Mouse (Mus musculus): ENCODE data around the gene Car2.

Gene Car2

GRCm38 (mm10) chr3:14886102-14887098 is at the start of gene Car2:
TSS of gene Car2 (plus strand) at chr3:14886273.
- peak; percentile 58 for DNase-seq

GRCm38 (mm10) chr3:14838936-14839335 is 47.1 kb upstream of the Car2 start:
- no peak for DNase-seq

GRCm38 (mm10) chr3:14839466-14840118 is 46.5 kb upstream of the Car2 start:
- no peak for DNase-seq

- DNase-seq: no peak
Observed at GRCm38 (mm10) chr3:14848587-14849254, 37.4 kb upstream of the Car2 start.

- no peak for DNase-seq
Observed at GRCm38 (mm10) chr3:14853966-14854365, 32.1 kb upstream of the Car2 start.

- DNase-seq: no peak
Observed at GRCm38 (mm10) chr3:14854446-14854845, 31.6 kb upstream of the Car2 start.

- DNase-seq: no peak
Observed at GRCm38 (mm10) chr3:14857874-14858273, 28.2 kb upstream of the Car2 start.

GRCm38 (mm10) chr3:14860291-14860690 is 25.8 kb upstream of the Car2 start:
- DNase-seq: no peak

GRCm38 (mm10) chr3:14861165-14861564 is 24.9 kb upstream of the Car2 start:
- no peak for DNase-seq

GRCm38 (mm10) chr3:14861787-14862186 is 24.3 kb upstream of the Car2 start:
- DNase-seq: no peak

GRCm38 (mm10) chr3:14862654-14863021 is 23.4 kb upstream of the Car2 start:
- no peak for DNase-seq

GRCm38 (mm10) chr3:14863022-14863711 is 22.9 kb upstream of the Car2 start, which contains the start of gene Car3:
TSS of gene Car3 (plus strand) at chr3:14863512.
- DNase-seq: no peak

GRCm38 (mm10) chr3:14863922-14864321 is 22.2 kb upstream of the Car2 start:
- no peak for DNase-seq

GRCm38 (mm10) chr3:14865941-14866340 is 20.1 kb upstream of the Car2 start:
- DNase-seq: no peak

- DNase-seq: peak; percentile 61
Observed at GRCm38 (mm10) chr3:14869779-14870178, 16.3 kb upstream of the Car2 start.

- no peak for DNase-seq
Observed at GRCm38 (mm10) chr3:14870528-14870927, 15.5 kb upstream of the Car2 start.

GRCm38 (mm10) chr3:14871386-14871785 is 14.7 kb upstream of the Car2 start:
- DNase-seq: no peak

- DNase-seq: peak; percentile 73
Observed at GRCm38 (mm10) chr3:14874402-14875040, 11.6 kb upstream of the Car2 start.

- no peak for DNase-seq
Observed at GRCm38 (mm10) chr3:14876325-14876918, 9.7 kb upstream of the Car2 start.

GRCm38 (mm10) chr3:14877251-14877909 is 8.7 kb upstream of the Car2 start:
- no peak for DNase-seq

GRCm38 (mm10) chr3:14878749-14879223 is 7.3 kb upstream of the Car2 start:
- no peak for DNase-seq
